Mouse (Mus musculus) testis, adult 2 months (tissue): ENCODE measurements around the gene Gzmm.

ENCODE experiments used
- CTCF ChIP-seq: fragments of 200-500 bp; IDR thresholded peaks from 2 replicates; pipeline ENCODE4 v1.5.1; 2012; ENCODE audit warnings: low read depth, mild to moderate bottlenecking, inconsistent platforms, low read length, moderate library complexity; ENCODE audit not compliant: control insufficient read depth, insufficient read depth, insufficient replicate concordance
- POLR2A ChIP-seq: fragments of 200-500 bp; IDR thresholded peaks from 2 replicates; pipeline ENCODE4 v1.6.1; 2012; ENCODE audit warnings: low read depth, mild to moderate bottlenecking, inconsistent platforms, low read length, moderate library complexity; ENCODE audit not compliant: control insufficient read depth

DNA sequence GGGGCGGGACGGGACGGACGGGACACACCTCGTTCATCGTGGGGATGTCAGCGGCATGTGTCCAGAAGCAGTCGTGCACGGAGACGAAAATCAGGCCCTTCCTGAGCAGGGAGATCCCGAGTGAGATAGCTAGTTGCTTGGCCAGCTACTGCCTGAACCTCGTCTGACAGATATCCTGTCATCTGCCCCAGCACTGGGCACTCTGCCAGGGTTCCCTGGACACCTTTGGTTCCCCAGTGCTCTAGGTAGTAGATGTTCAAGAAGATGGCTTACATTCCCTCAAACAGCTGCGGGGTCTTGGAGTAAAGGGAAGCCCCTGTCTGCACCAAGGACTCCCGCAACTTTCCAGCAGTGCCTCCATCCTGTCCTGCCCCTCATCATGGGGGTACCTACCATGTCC lies 47.9 kb downstream of the Gzmm start:
- TF ChIP-seq CTCF (no peak), POLR2A (no peak)
